Mouse (Mus musculus) ES-Bruce4 (cell line): Measurements from ENCODE around the gene Cradd.

Experiments
- CTCF ChIP-seq: IDR thresholded peaks from one replicate; pipeline ENCODE4 v1.8.1; 2011; ENCODE audit warnings: low read depth, low read length
- EP300 ChIP-seq: IDR thresholded peaks from 2 replicates; pipeline ENCODE4 v1.6.1; 2011; ENCODE audit warnings: low read depth, low read length; ENCODE audit not compliant: insufficient read depth
- POLR2A ChIP-seq: IDR thresholded peaks from one replicate; pipeline ENCODE4 v1.8.1; 2011; ENCODE audit warnings: low read length; ENCODE audit not compliant: insufficient read depth

GRCm38 (mm10) chr10:95191151-95191655 lies 132.7 kb downstream of the Cradd start:
- TF ChIP-seq CTCF (no peak), POLR2A (no peak), EP300 (no peak)
